Mouse (Mus musculus) lung, adult 2 months (tissue): ENCODE results near the gene Ube2e3.

ENCODE experiments used
- CTCF ChIP-seq: fragments of 200-500 bp; IDR thresholded peaks from 2 replicates; pipeline ENCODE4 v1.5.1; 2011; ENCODE audit warnings: mild to moderate bottlenecking, low read length, control low read depth; ENCODE audit not compliant: insufficient read depth
- POLR2A ChIP-seq: fragments of 200-500 bp; IDR thresholded peaks from 2 replicates; pipeline ENCODE4 v1.6.1; 2011; ENCODE audit warnings: low read depth, mild to moderate bottlenecking, control low read depth, low read length, borderline replicate concordance; ENCODE audit errors: extremely low read depth

GRCm38 (mm10) chr2:78965396-78965795 is 97.5 kb downstream of the Ube2e3 start:
- TF ChIP-seq POLR2A = no peak
- TF ChIP-seq CTCF = no peak
